Mouse (Mus musculus) small intestine, adult 2 months (tissue): ENCODE measurements around the gene Sufu.

ENCODE experiments used
- CTCF ChIP-seq: fragments of 200-500 bp; IDR thresholded peaks from 2 replicates; pipeline ENCODE4 v1.5.1; 2012; ENCODE audit warnings: low read depth, mild to moderate bottlenecking, control low read depth, inconsistent platforms, low read length, moderate library complexity, mixed read lengths; ENCODE audit not compliant: insufficient replicate concordance, insufficient read length; ENCODE audit errors: extremely low read depth
- POLR2A ChIP-seq: fragments of 200-500 bp; IDR thresholded peaks from 2 replicates; pipeline ENCODE4 v1.6.1; 2012; ENCODE audit warnings: low read depth, mild to moderate bottlenecking, control low read depth, inconsistent platforms, low read length, moderate library complexity

DNA sequence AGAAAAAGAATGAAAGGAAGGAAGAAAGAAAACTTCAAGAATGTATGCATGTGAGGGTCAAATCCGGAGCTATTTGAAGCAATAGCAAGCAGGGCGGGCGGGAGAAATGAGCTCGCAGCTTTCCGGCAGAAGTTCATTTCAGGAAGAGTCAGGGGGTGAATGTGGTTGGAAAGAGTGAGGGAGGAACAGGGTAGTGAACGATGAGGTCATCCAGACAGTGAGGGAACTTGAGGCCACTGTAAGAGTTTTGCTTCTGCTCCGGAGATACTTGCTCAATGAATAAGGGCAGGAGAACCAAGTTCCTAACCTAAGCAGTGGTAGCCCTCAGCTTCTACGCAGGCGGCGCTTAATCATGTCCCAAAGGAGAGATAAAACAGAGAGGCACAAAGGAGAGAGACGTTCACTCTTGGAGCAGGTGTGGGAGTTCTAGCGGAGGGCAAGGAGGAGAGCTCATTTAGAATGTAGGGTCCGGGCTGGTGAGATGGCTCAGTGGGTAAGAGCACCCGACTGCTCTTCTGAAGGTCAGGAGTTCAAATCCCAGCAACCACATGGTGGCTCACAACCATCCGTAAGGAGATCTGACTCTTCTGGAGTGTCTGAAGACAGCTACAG lies 125.8 kb downstream of the Sufu start:
- no peak for TF ChIP-seq CTCF
- no peak for TF ChIP-seq POLR2A
